Mouse (Mus musculus): ENCODE measurements around the gene Tln1. TPM values are rescaled to one million over a fixed set of nuclear protein-coding genes. Genes with fewer than 3 reads are reported as not detected.

Tln1 gene
- total and polyA plus RNA-seq, 3 experiments: 22.3 to 59.3 (median 50.1) TPM

DNA sequence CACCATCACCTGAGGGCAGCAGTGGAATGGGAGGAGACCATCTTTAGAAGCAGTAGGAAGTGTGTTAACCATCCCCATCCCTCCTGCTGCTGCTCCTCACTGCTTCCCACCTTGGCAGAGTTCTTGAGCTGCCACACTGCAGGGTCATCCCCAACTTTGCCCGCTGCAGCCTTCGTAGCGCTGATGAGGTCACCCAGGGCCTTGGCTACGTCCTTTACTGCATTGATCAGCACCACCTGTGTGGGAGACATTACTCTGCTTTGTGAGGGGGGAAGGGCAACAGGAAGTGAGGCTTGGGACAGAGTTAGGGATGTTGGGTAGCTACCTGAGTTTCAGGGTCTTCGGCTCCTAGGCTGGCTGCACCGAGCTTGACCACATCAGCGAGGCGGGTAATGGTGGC lies 26.9 kb downstream of the Tln1 start:
- Histone ChIP-seq H3K4me1 (ENCODE audit: control insufficient read depth in 1 of 2, insufficient read depth in 2 of 2) (no peaks in the 10 kb centered on the region), H3K4me2 (ENCODE audit: insufficient read depth, low read depth, poor library complexity, severe bottlenecking) (no peak overlapping the region), H3K79me2 (replicated peaks; ENCODE audit: control insufficient read depth, extremely low read depth, insufficient read depth, poor library complexity, severe bottlenecking) (no peaks in the 10 kb centered on the region), H3K4me3 (replicated peaks in 1 of 3; ENCODE audit: low read depth in 2 of 3, low read length in 2 of 3, poor library complexity in 1 of 3) (no peak overlapping the region), H3K9ac (ENCODE audit: insufficient read depth, low read depth) (no peak overlapping the region), H3K27me3 (replicated peaks) (no peaks in the 10 kb centered on the region), H3K9me3 (replicated peaks; ENCODE audit: low read length) (no peaks in the 10 kb centered on the region), H3K36me3 (replicated peaks in 1 of 2; ENCODE audit: control insufficient read depth in 1 of 2, insufficient read depth in 1 of 2, low read length in 1 of 2) (peaks cover 93 to 98% of the 10 kb centered on the region in 2 experiments), H3K27ac (ENCODE audit: insufficient read depth, low read depth) (no peak overlapping the region)
- TF ChIP-seq MAZ (IDR thresholded peaks at IDR 0.05; ENCODE audit: low read depth, low read length) (no peak), SIN3A (IDR thresholded peaks at IDR 0.05; ENCODE audit: low read length) (no peak), ZKSCAN1 (IDR thresholded peaks at IDR 0.05; ENCODE audit: borderline replicate concordance, low read depth, low read length) (no peak), BHLHE40 (IDR thresholded peaks at IDR 0.05; ENCODE audit: low read depth, low read length) (no peak), ZC3H11A (IDR thresholded peaks at IDR 0.05; ENCODE audit: low read depth, low read length) (no peak), USF1 (IDR thresholded peaks at IDR 0.05; ENCODE audit: low read depth, low read length) (no peak), E2F4 (IDR thresholded peaks at IDR 0.05; ENCODE audit: insufficient replicate concordance, low read depth, low read length) (no peak), MAX (IDR thresholded peaks at IDR 0.05; ENCODE audit: low read length) (no peak), RCOR1 (conservative IDR thresholded peaks at IDR 0.05; ENCODE audit: low read depth, low read length) (no peak), RAD21 (IDR thresholded peaks at IDR 0.05; ENCODE audit: low read depth, low read length) (no peak), MAFK (IDR thresholded peaks at IDR 0.05; ENCODE audit: insufficient replicate concordance, low read length) (no peak), USF2 (conservative IDR thresholded peaks at IDR 0.05; ENCODE audit: low read depth, low read length) (no peak), CHD2 (IDR thresholded peaks at IDR 0.05; ENCODE audit: low read length) (no peak), IRF4 (IDR thresholded peaks at IDR 0.05; ENCODE audit: low read depth, low read length) (no peak), MXI1 (IDR thresholded peaks at IDR 0.05; ENCODE audit: low read depth, low read length) (no peak), ELF1 (IDR thresholded peaks at IDR 0.05; ENCODE audit: low read depth, low read length) (no peak), SMC3 (IDR thresholded peaks at IDR 0.05; ENCODE audit: low read depth, low read length) (no peak), ZMIZ1 (IDR thresholded peaks at IDR 0.05; ENCODE audit: low read depth, low read length) (no peak)
- in situ Hi-C loops (cut with MboI; ENCODE audit: low pct_ligation_motif_present, low pct_unique_long_range_greater_than_20kb, low sequenced_read_pairs): no loop called here
- dilution Hi-C loops (cut with MboI; ENCODE audit: extremely low pct_ligation_motif_present, extremely low pct_unique_long_range_greater_than_20kb, low sequenced_read_pairs): no loop called here
- DNase-seq (ENCODE audit: extremely low read depth): no peak

DNA sequence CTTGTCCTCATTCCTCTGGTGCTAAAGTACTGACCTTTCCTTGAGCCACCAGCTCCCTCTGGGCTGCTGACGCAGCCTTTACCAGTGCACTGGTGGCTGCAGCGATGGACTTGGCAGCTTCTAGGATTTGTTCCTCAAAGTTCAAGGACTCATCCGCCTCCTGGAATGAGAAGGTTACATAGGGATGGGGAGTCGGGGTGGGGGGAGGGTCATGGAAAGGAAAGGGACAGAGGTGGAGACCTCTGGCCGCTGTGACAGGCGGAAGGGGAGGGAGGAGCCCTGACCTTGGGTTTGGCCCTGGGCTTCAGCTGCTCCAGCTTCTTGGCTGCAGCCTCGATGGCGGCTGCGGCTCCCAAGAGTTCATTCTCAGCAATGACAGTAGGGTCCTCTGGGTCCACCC lies 29.2 kb downstream of the Tln1 start:
- peaks cover 0 to 5% of the 10 kb centered on the region in 2 experiments; a peak in 1 of 4 replicates for H3K4me1 ChIP-seq (ENCODE audit: control insufficient read depth in 1 of 2, insufficient read depth in 2 of 2)
- in situ Hi-C loops (cut with MboI; ENCODE audit: low pct_ligation_motif_present, low pct_unique_long_range_greater_than_20kb, low sequenced_read_pairs): no loop called here
- no peak for DNase-seq (ENCODE audit: extremely low read depth)

More for the DNA sequence above, 29.2 kb downstream of the Tln1 start:
- Histone ChIP-seq H3K36me3 (replicated peaks in 1 of 2; ENCODE audit: control insufficient read depth in 1 of 2, insufficient read depth in 1 of 2, low read length in 1 of 2) (peaks cover 70 to 83% of the 10 kb centered on the region in 2 experiments), H3K27me3 (replicated peaks) (no peaks in the 10 kb centered on the region), H3K4me2 (ENCODE audit: insufficient read depth, low read depth, poor library complexity, severe bottlenecking) (no peak overlapping the region), H3K27ac (ENCODE audit: insufficient read depth, low read depth) (no peak overlapping the region), H3K4me3 (replicated peaks in 1 of 3; ENCODE audit: low read depth in 2 of 3, low read length in 2 of 3, poor library complexity in 1 of 3) (no peak overlapping the region), H3K79me2 (replicated peaks; ENCODE audit: control insufficient read depth, extremely low read depth, insufficient read depth, poor library complexity, severe bottlenecking) (no peaks in the 10 kb centered on the region), H3K9me3 (replicated peaks; ENCODE audit: low read length) (no peaks in the 10 kb centered on the region), H3K9ac (ENCODE audit: insufficient read depth, low read depth) (no peak overlapping the region)
- dilution Hi-C loops (cut with MboI; ENCODE audit: extremely low pct_ligation_motif_present, extremely low pct_unique_long_range_greater_than_20kb, low sequenced_read_pairs): no loop called here
- no peak for TF ChIP-seq CTCF (conservative IDR thresholded peaks at IDR 0.05 in 1 of 2, IDR thresholded peaks at IDR 0.05 in 1 of 2; ENCODE audit: low read depth in 2 of 2, low read length in 2 of 2)
- no peak for TF ChIP-seq CHD2 (IDR thresholded peaks at IDR 0.05; ENCODE audit: low read length)
- TF ChIP-seq MAZ (IDR thresholded peaks at IDR 0.05; ENCODE audit: low read depth, low read length): no peak
- TF ChIP-seq JUN (IDR thresholded peaks at IDR 0.05; ENCODE audit: insufficient read depth, low read depth, low read length): no peak
- no peak for TF ChIP-seq POLR2A (IDR thresholded peaks at IDR 0.05; ENCODE audit: low read depth, low read length)
- no peak for TF ChIP-seq EP300 (IDR thresholded peaks at IDR 0.05; ENCODE audit: low read length)
- no peak for TF ChIP-seq ELF1 (IDR thresholded peaks at IDR 0.05; ENCODE audit: low read depth, low read length)
- TF ChIP-seq ZNF384 (IDR thresholded peaks at IDR 0.05; ENCODE audit: low read depth, low read length): no peak
- no peak for TF ChIP-seq NRF1 (IDR thresholded peaks at IDR 0.05; ENCODE audit: low read depth, low read length)
- no peak for TF ChIP-seq TBP (conservative IDR thresholded peaks at IDR 0.05; ENCODE audit: low read depth, low read length)
- TF ChIP-seq GABPA (IDR thresholded peaks at IDR 0.05; ENCODE audit: insufficient replicate concordance, low read depth, low read length): no peak
- TF ChIP-seq MAX (IDR thresholded peaks at IDR 0.05; ENCODE audit: low read length): no peak
- no peak for TF ChIP-seq USF2 (conservative IDR thresholded peaks at IDR 0.05; ENCODE audit: low read depth, low read length)
